Mouse (Mus musculus) naive thymus-derived CD4-positive, alpha-beta T cell, adult 5 months (primary cell): ENCODE data around the gene Il18bp. TPM values are rescaled to one million over a fixed set of nuclear protein-coding genes. Genes with fewer than 3 reads are reported as not detected.

Source experiments
- polyA plus RNA-seq: library from polyadenylated mRNA; unstranded; fragments of 100-300 nt; shearing (Covaris generic); gene quantifications from one replicate; pipeline ENCODE4 v1.2.1, GENCODE M21; 2017

Il18bp gene
- polyA plus RNA-seq, result 2.8 TPM

DNA sequence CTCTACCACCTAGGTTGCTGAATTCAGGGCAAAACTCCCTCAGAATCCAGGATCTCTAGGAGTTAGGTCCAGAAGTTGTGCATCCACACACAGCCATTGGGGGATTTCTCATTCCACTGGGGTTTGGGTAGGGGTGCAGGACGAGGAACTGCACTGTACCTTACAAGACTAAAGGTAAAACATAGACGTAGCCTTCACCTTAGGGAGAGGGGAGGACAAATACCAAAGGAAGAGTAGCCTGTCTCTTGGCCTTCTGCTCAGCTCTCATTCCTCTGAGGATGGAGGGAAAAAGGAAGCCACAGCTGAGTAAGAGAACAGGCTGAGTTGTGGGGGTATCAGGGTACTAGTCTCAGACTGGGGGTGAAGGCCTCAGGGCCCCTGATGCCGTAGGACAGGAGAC lies at the start of gene Il18bp:
Gene Il18bp, minus strand, starts transcription at position 101 of the 400 bp plus-strand sequence.

DNA sequence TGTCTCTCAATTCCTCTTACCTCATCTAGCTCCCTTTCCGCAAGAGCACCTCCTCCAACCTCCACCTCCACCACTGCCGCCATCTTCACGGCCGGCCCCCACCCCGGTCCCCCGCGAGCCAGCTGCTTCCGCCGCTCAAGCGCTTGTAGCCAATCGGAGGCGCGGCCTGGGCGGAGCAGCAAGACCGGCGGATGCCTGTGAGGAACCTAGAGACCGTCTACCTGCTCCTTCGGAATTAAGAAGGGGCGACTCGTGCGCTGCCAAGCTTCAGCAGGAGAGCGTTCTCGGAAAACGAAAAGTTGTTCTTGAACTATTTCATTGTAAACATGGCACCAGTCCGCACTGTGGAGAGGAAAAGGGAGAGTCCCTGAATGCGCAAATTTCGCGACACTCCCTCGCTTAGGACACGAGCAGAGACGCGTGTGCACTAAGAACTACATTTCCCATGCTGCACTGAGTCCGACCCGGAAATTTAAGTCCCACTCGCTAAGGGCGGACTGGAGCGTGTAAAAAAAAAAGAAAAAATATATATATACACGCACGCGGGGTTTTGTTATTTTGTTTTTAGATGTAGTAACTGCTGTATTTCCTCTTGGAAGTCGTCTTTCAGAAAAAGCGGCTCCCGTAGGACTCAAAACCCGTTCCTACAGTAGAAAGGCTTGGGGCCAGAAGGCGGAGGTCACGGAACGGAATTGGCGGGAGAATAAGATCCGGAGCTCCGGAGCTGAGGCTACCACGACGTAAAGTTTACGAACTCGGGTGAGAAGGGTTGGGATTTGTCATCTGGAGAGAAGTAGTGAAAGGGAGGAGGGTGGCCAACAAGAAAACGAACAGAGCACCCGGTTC lies 46.8 kb upstream of the Il18bp start, which contains the start of the genes Rnf121, Xndc1 and Xntrpc:
Gene Rnf121, minus strand, starts transcription at position 424 of the 846 bp plus-strand sequence.
Gene Xndc1, plus strand, starts transcription at position 466 of the 846 bp plus-strand sequence.
Gene Xntrpc, plus strand, starts transcription at position 668 of the 846 bp plus-strand sequence.

Other genes with a start within 250 kb of the Il18bp start
- not detected for gene Phox2a, start 200.4 kb downstream of the Il18bp start, polyA plus RNA-seq
- gene Inppl1, start 180.5 kb downstream of the Il18bp start, polyA plus RNA-seq, result 0.66 TPM
- gene Folr2, start 161.5 kb downstream of the Il18bp start, polyA plus RNA-seq, result not detected
- gene Anapc15, start 155.0 kb downstream of the Il18bp start, polyA plus RNA-seq, result 46.6 TPM
- not detected for gene Folr1, start 147.9 kb downstream of the Il18bp start, polyA plus RNA-seq
- 92.3 TPM for gene Lamtor1, start 112.8 kb downstream of the Il18bp start, polyA plus RNA-seq
- 1.6 TPM for gene Tomt, start 112.3 kb downstream of the Il18bp start, polyA plus RNA-seq
- gene Lrrc51, start 84.8 kb downstream of the Il18bp start, polyA plus RNA-seq, result 1.1 TPM
- gene Numa1, start 84.6 kb downstream of the Il18bp start, polyA plus RNA-seq, result 197 TPM
- gene Rnf121, start 46.8 kb upstream of the Il18bp start, polyA plus RNA-seq, result 23.8 TPM
- 43.4 TPM for gene Xndc1, start 46.8 kb upstream of the Il18bp start, polyA plus RNA-seq
- 1.5 TPM for gene Xntrpc, start 47.0 kb upstream of the Il18bp start, polyA plus RNA-seq
- gene Trpc2, start 64.4 kb upstream of the Il18bp start, polyA plus RNA-seq, result 0.45 TPM
- not detected for gene Art1, start 83.1 kb upstream of the Il18bp start, polyA plus RNA-seq
- 0.27 TPM for gene Art5, start 90.8 kb upstream of the Il18bp start, polyA plus RNA-seq
- gene Chrna10, start 98.1 kb upstream of the Il18bp start, polyA plus RNA-seq, result not detected
- 110 TPM for gene Nup98, start 191.5 kb upstream of the Il18bp start, polyA plus RNA-seq
- 34.5 TPM for gene Pgap2, start 191.5 kb upstream of the Il18bp start, polyA plus RNA-seq
- gene Rhog, start 237.4 kb upstream of the Il18bp start, polyA plus RNA-seq, result 432 TPM
- 194 TPM for gene Stim1, start 249.1 kb upstream of the Il18bp start, polyA plus RNA-seq